Mouse (Mus musculus) CH12.LX (cell line): ENCODE measurements around the gene Myo3b. TPM values are rescaled to one million over a fixed set of nuclear protein-coding genes. Genes with fewer than 3 reads are reported as not detected.
A peak's percentile ranks its signal among the peaks of the same experiment; 100 is the strongest.

Experiments used
- DNase-seq: peaks from one replicate; pipeline ENCODE4 v3.0.0-alpha.2; 2013; ENCODE audit errors: extremely low read depth
- H3K27ac ChIP-seq: 2 replicates; pipeline ENCODE4 v1.5.1; 2012; ENCODE audit warnings: low read depth, mild to moderate bottlenecking, control low read depth, moderate library complexity; ENCODE audit not compliant: insufficient read depth
- H3K27me3 ChIP-seq: replicated peaks from 2 replicates; pipeline ENCODE3; 2012; ENCODE audit warnings: inconsistent platforms
- H3K36me3 ChIP-seq, 2 experiments: replicated peaks in 1 of 2; 2 replicates each; pipeline versions ENCODE3 to v1.6.1; 2012; ENCODE audit warnings: inconsistent platforms in 1 of 2, low read length in 1 of 2, mild to moderate bottlenecking in 1 of 2, mixed read lengths in 1 of 2, moderate library complexity in 1 of 2; ENCODE audit not compliant: control insufficient read depth in 1 of 2, insufficient read depth in 1 of 2
- H3K4me1 ChIP-seq, 2 experiments: 2 replicates each; pipeline ENCODE4 v1.6.1; 2012; ENCODE audit warnings: inconsistent platforms in 1 of 2, moderate library complexity in 1 of 2; ENCODE audit not compliant: insufficient read depth in 2 of 2, control insufficient read depth in 1 of 2
- H3K4me2 ChIP-seq: 2 replicates; pipeline ENCODE4 v1.6.1; 2012; ENCODE audit warnings: low read depth, mild to moderate bottlenecking, control low read depth; ENCODE audit not compliant: poor library complexity, insufficient read depth, severe bottlenecking
- H3K4me3 ChIP-seq, 3 experiments: fragments of 150-350 bp in 1 of 3; sonication (generic) in 1 of 3; replicated peaks in 1 of 3; 2 replicates each; pipeline versions ENCODE3 to v1.5.1; 2011 to 2012; ENCODE audit warnings: low read depth in 2 of 3, low read length in 2 of 3, mild to moderate bottlenecking in 2 of 3, moderate library complexity in 2 of 3, control low read depth in 1 of 3, improper control_type of control experiment in 1 of 3, inconsistent platforms in 1 of 3, mixed read lengths in 1 of 3; ENCODE audit not compliant: poor library complexity in 1 of 3
- H3K79me2 ChIP-seq: replicated peaks from 2 replicates; pipeline ENCODE4 v1.6.1; 2012; ENCODE audit warnings: mild to moderate bottlenecking, moderate library complexity; ENCODE audit not compliant: control insufficient read depth, poor library complexity, insufficient read depth, severe bottlenecking; ENCODE audit errors: extremely low read depth
- H3K9ac ChIP-seq: 2 replicates; pipeline ENCODE4 v1.6.1; 2012; ENCODE audit warnings: low read depth, mild to moderate bottlenecking, control low read depth, moderate library complexity; ENCODE audit not compliant: insufficient read depth
- H3K9me3 ChIP-seq: replicated peaks from 2 replicates; pipeline ENCODE3; 2012; ENCODE audit warnings: low read length, inconsistent platforms, mixed read lengths
- BHLHE40 ChIP-seq: IDR thresholded peaks from 2 replicates; pipeline ENCODE4 v1.6.1; 2011; ENCODE audit warnings: mild to moderate bottlenecking, low read depth, low read length, improper control_type of control experiment
- CHD2 ChIP-seq: IDR thresholded peaks from 2 replicates; pipeline ENCODE4 v1.6.1; 2011; ENCODE audit warnings: low read length, improper control_type of control experiment
- E2F4 ChIP-seq: IDR thresholded peaks from 2 replicates; pipeline ENCODE4 v1.6.1; 2011; ENCODE audit warnings: low read depth, low read length, improper control_type of control experiment; ENCODE audit not compliant: insufficient replicate concordance
- ELF1 ChIP-seq: IDR thresholded peaks from 2 replicates; pipeline ENCODE4 v1.6.1; 2014; ENCODE audit warnings: low read depth, mild to moderate bottlenecking, inconsistent platforms, low read length, improper control_type of control experiment
- ETS1 ChIP-seq: conservative IDR thresholded peaks from 2 replicates; pipeline ENCODE4 v1.6.1; 2012; ENCODE audit warnings: low read depth, mild to moderate bottlenecking, inconsistent platforms, low read length, improper control_type of control experiment, moderate library complexity
- GABPA ChIP-seq: IDR thresholded peaks from 2 replicates; pipeline ENCODE4 v1.6.1; 2012; ENCODE audit warnings: low read depth, low read length, improper control_type of control experiment, inconsistent platforms; ENCODE audit not compliant: insufficient replicate concordance
- MAFK ChIP-seq: IDR thresholded peaks from 2 replicates; pipeline ENCODE4 v1.6.1; 2011; ENCODE audit warnings: low read length, improper control_type of control experiment; ENCODE audit not compliant: insufficient replicate concordance
- MAX ChIP-seq: IDR thresholded peaks from 2 replicates; pipeline ENCODE4 v1.6.1; 2011; ENCODE audit warnings: low read length, improper control_type of control experiment
- PAX5 ChIP-seq: IDR thresholded peaks from 2 replicates; pipeline ENCODE4 v1.6.1; 2012; ENCODE audit warnings: low read length, inconsistent platforms, mixed read lengths
- POLR2A ChIP-seq: IDR thresholded peaks from 2 replicates; pipeline ENCODE4 v1.6.1; 2011; ENCODE audit warnings: low read depth, mild to moderate bottlenecking, improper control_type of control experiment, low read length
- POLR2AphosphoS2 ChIP-seq: IDR thresholded peaks from 2 replicates; pipeline ENCODE4 v1.6.1; 2011; ENCODE audit warnings: low read depth, low read length, improper control_type of control experiment
- RAD21 ChIP-seq: IDR thresholded peaks from 2 replicates; pipeline ENCODE4 v1.6.1; 2011; ENCODE audit warnings: low read depth, mild to moderate bottlenecking, low read length, improper control_type of control experiment, moderate library complexity
- RCOR1 ChIP-seq: conservative IDR thresholded peaks from 2 replicates; pipeline ENCODE4 v1.6.1; 2012; ENCODE audit warnings: low read depth, mild to moderate bottlenecking, inconsistent platforms, low read length, improper control_type of control experiment
- TBP ChIP-seq: conservative IDR thresholded peaks from 2 replicates; pipeline ENCODE4 v1.6.1; 2011; ENCODE audit warnings: low read depth, low read length, improper control_type of control experiment
- TCF12 ChIP-seq: IDR thresholded peaks from 2 replicates; pipeline ENCODE4 v1.6.1; 2014; ENCODE audit warnings: low read depth, mild to moderate bottlenecking, inconsistent platforms, low read length, improper control_type of control experiment
- ZC3H11A ChIP-seq: IDR thresholded peaks from 2 replicates; pipeline ENCODE4 v1.6.1; 2012; ENCODE audit warnings: low read depth, mild to moderate bottlenecking, inconsistent platforms, low read length, improper control_type of control experiment
- ZKSCAN1 ChIP-seq: IDR thresholded peaks from 2 replicates; pipeline ENCODE4 v1.6.1; 2012; ENCODE audit warnings: low read depth, inconsistent platforms, low read length, improper control_type of control experiment, borderline replicate concordance
- ZNF384 ChIP-seq: IDR thresholded peaks from 2 replicates; pipeline ENCODE4 v1.6.1; 2012; ENCODE audit warnings: low read depth, low read length, improper control_type of control experiment, inconsistent platforms
- dilution Hi-C: fragments of 300-500 bp; cut with MboI; formaldehyde crosslinking; loops from 2 replicates; pipeline ENCODE4 v1.14.3; 2020; ENCODE audit warnings: low sequenced_read_pairs; ENCODE audit not compliant: extremely low pct_unique_long_range_greater_than_20kb, extremely low pct_ligation_motif_present
- in situ Hi-C: fragments of 300-500 bp; cut with MboI; formaldehyde crosslinking; loops from 3 replicates; pipeline ENCODE4 v1.14.3; 2019; ENCODE audit warnings: low sequenced_read_pairs, low pct_ligation_motif_present, low pct_unique_long_range_greater_than_20kb, mixed read lengths
- polyA plus RNA-seq: library from polyadenylated mRNA; unstranded; fragments of >175 nt; gene quantifications from 2 replicates; pipeline ENCODE4 v1.2.1, GENCODE M21; 2012; ENCODE audit warnings: low read depth; ENCODE audit not compliant: insufficient read length
- total RNA-seq, 2 experiments: library from RNA; depleted of rRNA; stranded (reverse); fragments of 300-350 nt in 1 of 2; fragments of >200 nt in 1 of 2; gene quantifications; 2 replicates each; pipeline ENCODE4 v1.2.3; 2012 to 2014

The Myo3b gene
- total and polyA plus RNA-seq, 3 experiments: 0.63 to 0.76 (median 0.64) TPM

DNA sequence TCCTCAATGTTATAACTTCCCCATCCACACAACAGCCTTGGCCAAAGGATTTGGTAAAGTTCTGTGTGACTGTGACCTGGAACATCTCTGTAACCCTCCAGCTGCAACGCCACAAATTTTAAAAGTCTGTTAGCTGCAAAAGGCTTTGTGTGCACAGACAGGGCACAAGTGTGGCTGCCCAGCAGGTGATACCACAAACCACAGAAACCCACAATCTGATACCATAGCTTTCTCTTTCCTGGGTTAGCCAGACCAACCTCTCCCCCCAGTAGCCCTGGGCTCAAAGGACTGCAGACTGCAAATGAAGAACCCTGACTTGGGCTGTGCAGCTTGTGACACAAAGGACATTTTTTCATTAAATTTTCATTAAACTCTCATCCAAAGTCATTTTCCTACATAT is 424.7 kb downstream of the Myo3b start:
- dilution Hi-C loops (no loop called here), in situ Hi-C loops (no loop called here)
- TF ChIP-seq BHLHE40: peak; percentile 79
- TF ChIP-seq ELF1: no peak
- no peak for TF ChIP-seq TBP
- peak; percentile 44; the same call in 1 of the 2 replicates for TF ChIP-seq MAFK
- Histone ChIP-seq H3K9ac (no peak overlapping the region), H3K27ac (no peak overlapping the region), H3K4me3 (no peak overlapping the region), H3K27me3 (no peaks in the 10 kb centered on the region), H3K4me2 (no peak overlapping the region), H3K36me3 (no peaks in the 10 kb centered on the region), H3K9me3 (no peaks in the 10 kb centered on the region), H3K79me2 (no peaks in the 10 kb centered on the region), H3K4me1 (peaks cover 3 to 38% of the 10 kb centered on the region in 2 experiments)
- DNase-seq: peak; percentile 11

DNA sequence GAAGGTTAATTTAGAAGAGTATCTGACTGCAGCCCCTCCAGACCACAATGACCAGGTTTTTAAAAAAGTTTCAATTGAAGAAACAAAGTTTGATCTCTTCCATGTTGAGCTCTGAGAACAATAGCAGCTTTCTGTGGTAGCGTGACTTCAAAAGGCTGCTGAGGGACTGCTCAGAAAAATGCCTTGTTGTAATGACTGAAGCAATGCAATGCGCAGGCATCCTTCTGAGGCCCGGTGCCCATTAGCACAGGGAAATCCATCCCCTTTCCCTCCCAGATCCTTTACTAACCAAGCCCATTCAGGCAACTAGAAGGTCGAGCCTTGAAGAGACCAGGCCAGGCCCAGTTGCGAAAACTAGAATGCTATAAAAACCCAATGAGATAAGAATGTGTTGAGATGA is 432.2 kb downstream of the Myo3b start:
- no peaks in the 10 kb centered on the region for H3K27me3 ChIP-seq
- DNase-seq: no peak
- peaks cover 0 to 15% of the 10 kb centered on the region in 2 experiments; a peak in 2 of 4 replicates for H3K4me1 ChIP-seq
- no peaks in the 10 kb centered on the region for H3K36me3 ChIP-seq
- no peak overlapping the region for H3K9ac ChIP-seq
- no peak overlapping the region for H3K4me3 ChIP-seq
- dilution Hi-C loops: no loop called here
- no peak overlapping the region for H3K4me2 ChIP-seq
- no peak overlapping the region for H3K27ac ChIP-seq
- in situ Hi-C loops: no loop called here
- no peak for TF ChIP-seq GABPA
- TF ChIP-seq TCF12: no peak
- TF ChIP-seq ZC3H11A: no peak
- no peak for TF ChIP-seq POLR2A
- no peak for TF ChIP-seq PAX5
- no peak for TF ChIP-seq CHD2
- no peak for TF ChIP-seq RCOR1
- TF ChIP-seq BHLHE40: no peak
- TF ChIP-seq RAD21: no peak
- no peak for TF ChIP-seq ETS1
- no peak for TF ChIP-seq POLR2AphosphoS2
- no peak for TF ChIP-seq ZNF384
- no peak for TF ChIP-seq MAX
- no peak for TF ChIP-seq E2F4
- no peak for TF ChIP-seq ZKSCAN1
- peaks cover 19% of the 10 kb centered on the region for H3K9me3 ChIP-seq
- no peaks in the 10 kb centered on the region for H3K79me2 ChIP-seq
